Mouse (Mus musculus): ENCODE measurements at regions not wholly inside any gene's neighbourhood (a gene's known extent, or its start where the extent isn't known, plus 50 kb on each side); places are given as distances from the start of the nearest gene placed in this dataset.

DNA sequence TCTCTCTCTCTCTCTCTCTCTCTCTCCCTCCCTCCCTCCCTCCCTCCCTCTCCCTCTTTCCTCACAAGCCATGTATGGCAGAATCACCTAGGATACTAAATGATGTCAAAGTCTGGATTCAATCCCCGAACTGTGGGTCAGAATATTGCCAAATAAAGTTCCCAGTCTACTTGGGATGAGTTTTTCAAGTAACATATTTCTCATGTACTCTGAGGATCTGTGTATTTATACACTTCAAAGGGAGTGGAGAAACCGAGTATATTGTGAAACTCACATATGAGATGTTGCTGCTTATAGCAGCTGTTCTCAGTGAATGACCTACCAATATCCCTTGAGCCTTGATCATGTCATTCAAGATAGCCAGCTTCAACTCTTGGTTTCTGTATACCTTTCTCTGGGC lies 151.7 kb upstream of the Gorab start:
- ATAC-seq (ENCODE audit: insufficient number of reproducible peaks, insufficient read depth, low FRiP score, low TSS enrichment, low read depth) = no peak
- H3K4me3 ChIP-seq = no peak overlapping the region
- H3K9ac ChIP-seq = no peak overlapping the region
- peaks cover 10% of the 10 kb centered on the region for H3K4me1 ChIP-seq
- H3K4me2 ChIP-seq = no peak overlapping the region
- H3K27me3 ChIP-seq = no peaks in the 10 kb centered on the region
- no peaks in the 10 kb centered on the region for H3K36me3 ChIP-seq
- H3K9me3 ChIP-seq = no peaks in the 10 kb centered on the region
- WGBS = 70% methylated on average over 2 of the region's 2 CpGs
- H3K27ac ChIP-seq = no peak overlapping the region

DNA sequence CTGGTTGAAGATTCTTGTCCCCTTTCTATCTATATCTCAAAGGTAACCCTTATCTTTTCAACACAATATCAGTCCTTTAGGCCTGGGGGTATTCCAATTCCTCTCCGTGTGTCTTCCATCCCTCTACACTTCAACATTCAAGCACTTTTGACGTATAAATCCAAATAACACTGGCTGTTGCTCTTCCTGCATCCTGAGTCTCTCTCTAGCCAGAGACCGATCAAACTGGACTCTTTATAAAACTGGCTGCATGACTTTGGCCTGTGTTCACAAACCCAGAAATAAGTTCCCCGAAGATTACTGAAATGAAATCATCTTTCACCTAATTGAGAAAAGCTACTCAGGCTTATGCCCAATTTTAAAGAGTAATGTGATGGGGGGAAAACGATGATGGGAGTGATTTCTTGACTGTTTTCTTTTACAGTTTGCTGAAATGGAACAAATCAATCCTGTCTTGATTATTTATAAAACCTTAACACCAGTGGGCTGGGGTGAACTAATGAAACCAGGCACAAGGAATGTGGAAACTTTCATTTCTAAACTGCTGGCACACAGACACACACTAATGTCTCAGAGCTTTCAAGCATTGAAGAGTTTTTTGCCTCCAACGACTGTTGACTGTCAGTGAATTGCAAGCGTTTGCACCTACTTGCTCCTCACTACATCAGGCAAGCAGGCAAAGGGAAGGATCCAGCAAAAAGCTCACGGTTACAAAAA lies 135.5 kb upstream of the Gorab start:
- no peak overlapping the region for H3K4me3 ChIP-seq
- no peaks in the 10 kb centered on the region for H3K27me3 ChIP-seq
- H3K4me2 ChIP-seq = no peak overlapping the region
- H3K27ac ChIP-seq = no peak overlapping the region
- H3K9me3 ChIP-seq = no peaks in the 10 kb centered on the region
- H3K4me1 ChIP-seq = peaks cover 12% of the 10 kb centered on the region; the same call in 1 of the 2 replicates
- H3K9ac ChIP-seq = no peak overlapping the region
- no peaks in the 10 kb centered on the region for H3K36me3 ChIP-seq
- 66% methylated on average over 8 of the region's 8 CpGs for WGBS
- no peak for ATAC-seq (ENCODE audit: insufficient number of reproducible peaks, insufficient read depth, low FRiP score, low TSS enrichment, low read depth)

DNA sequence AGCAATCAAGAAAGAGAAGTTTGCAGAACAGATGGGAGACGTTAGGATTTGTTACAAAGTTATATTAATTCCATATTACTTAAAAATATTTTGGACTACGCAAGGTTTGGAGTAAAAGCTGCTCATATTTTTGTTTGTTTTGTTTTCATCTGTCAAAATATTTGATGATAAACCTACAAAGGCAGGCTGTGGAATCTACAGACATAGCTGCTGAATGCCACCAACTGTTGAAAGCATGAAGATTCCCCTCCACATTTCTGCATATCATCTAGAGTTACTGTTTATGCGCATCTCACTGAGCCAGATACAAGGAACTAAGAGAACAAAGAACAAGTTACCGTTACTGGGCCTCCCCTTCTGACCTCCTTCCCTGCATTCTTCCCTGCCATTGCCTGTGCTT lies 127.1 kb upstream of the Gorab start:
- Histone ChIP-seq H3K4me3 (no peak overlapping the region), H3K36me3 (no peaks in the 10 kb centered on the region), H3K27ac (no peak overlapping the region), H3K27me3 (no peaks in the 10 kb centered on the region), H3K9ac (no peak overlapping the region), H3K4me1 (peaks cover 5% of the 10 kb centered on the region), H3K4me2 (no peak overlapping the region), H3K9me3 (no peaks in the 10 kb centered on the region)
- no peak for ATAC-seq (ENCODE audit: insufficient number of reproducible peaks, insufficient read depth, low FRiP score, low TSS enrichment, low read depth)
- 37% methylated on average over 4 of the region's 4 CpGs for WGBS

DNA sequence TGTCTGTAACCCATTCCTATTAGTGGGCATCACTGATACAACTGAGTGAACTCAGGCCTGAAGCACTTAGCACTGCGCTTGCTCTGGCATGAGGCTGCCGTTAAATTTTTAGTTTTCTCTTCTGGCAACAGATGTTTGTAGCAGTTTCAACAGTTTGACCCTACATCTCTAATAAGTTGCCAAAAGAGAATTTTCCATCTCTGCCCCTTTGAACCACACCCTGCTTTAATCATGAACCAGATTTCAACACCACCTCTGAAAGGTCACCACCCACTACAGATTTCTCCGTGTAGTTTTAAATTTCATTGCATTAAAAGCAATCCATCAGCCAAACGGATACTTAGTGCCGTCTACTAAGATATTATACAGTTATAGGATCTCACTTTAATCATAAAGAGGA lies 114.5 kb upstream of the Gorab start:
- 54% methylated on average over 5 of the region's 5 CpGs for WGBS

DNA sequence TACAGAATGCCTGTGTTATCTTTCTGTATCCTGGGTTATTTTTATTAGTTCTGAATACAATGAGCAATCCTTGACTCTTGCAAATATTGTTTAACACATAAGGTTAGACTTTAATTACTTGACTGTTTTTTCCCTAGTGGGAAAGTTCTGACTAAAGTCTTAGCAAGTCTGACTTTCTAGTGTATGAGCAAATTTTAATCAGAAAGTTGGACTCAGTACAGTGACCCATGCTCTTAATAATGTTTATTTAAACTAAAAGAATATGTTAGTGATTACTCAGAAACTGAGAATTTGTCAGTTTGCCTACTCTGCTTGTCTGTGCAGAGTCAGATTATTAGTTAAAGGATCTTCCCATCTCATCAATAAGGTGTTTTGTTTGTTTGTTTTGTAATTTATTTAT lies 109.4 kb upstream of the Gorab start:
- no peaks in the 10 kb centered on the region for H3K36me3 ChIP-seq
- H3K4me3 ChIP-seq = no peak overlapping the region
- no peak overlapping the region for H3K27ac ChIP-seq
- H3K4me2 ChIP-seq = no peak overlapping the region
- no peak for ATAC-seq (ENCODE audit: insufficient number of reproducible peaks, insufficient read depth, low FRiP score, low TSS enrichment, low read depth)
- H3K9me3 ChIP-seq = peaks cover 3% of the 10 kb centered on the region; the same call in 1 of the 2 replicates
- no peaks in the 10 kb centered on the region for H3K27me3 ChIP-seq
- H3K4me1 ChIP-seq = peaks cover 5% of the 10 kb centered on the region; the same call in 1 of the 2 replicates
- no peak overlapping the region for H3K9ac ChIP-seq

More for the DNA sequence above, 114.5 kb upstream of the Gorab start:
- Histone ChIP-seq H3K4me3 (no peak overlapping the region), H3K27me3 (no peaks in the 10 kb centered on the region), H3K9me3 (peaks cover 3% of the 10 kb centered on the region; the same call in 1 of the 2 replicates), H3K36me3 (no peaks in the 10 kb centered on the region), H3K27ac (no peak overlapping the region), H3K4me2 (no peak overlapping the region), H3K4me1 (peaks cover 5% of the 10 kb centered on the region; the same call in 1 of the 2 replicates), H3K9ac (no peak overlapping the region)
- ATAC-seq (ENCODE audit: insufficient number of reproducible peaks, insufficient read depth, low FRiP score, low TSS enrichment, low read depth) = no peak

DNA sequence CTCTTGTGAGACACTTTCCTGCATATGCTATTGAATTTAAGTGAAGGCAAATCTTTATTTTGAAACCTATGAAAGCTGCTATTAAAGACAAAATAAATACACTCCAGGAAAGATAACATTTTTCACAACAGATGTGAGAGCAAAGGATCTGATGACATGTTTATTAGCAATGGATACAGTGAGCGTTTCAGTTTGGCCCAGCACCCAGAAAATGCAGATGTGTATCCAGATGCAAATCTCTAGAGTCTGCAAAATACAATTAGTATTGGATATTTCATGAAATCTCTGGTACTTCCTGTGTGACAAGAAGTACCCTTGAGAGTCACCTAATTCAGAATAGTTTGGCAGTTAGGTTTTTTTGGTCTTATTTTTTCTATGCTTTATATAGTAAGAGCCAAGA lies 108.5 kb upstream of the Gorab start:
- H3K36me3 ChIP-seq = no peaks in the 10 kb centered on the region
- peaks cover 5% of the 10 kb centered on the region; the same call in 1 of the 2 replicates for H3K4me1 ChIP-seq
- no peak overlapping the region for H3K4me3 ChIP-seq
- ATAC-seq (ENCODE audit: insufficient number of reproducible peaks, insufficient read depth, low FRiP score, low TSS enrichment, low read depth) = no peak
- peaks cover 3% of the 10 kb centered on the region; the same call in 1 of the 2 replicates for H3K9me3 ChIP-seq
- no peaks in the 10 kb centered on the region for H3K27me3 ChIP-seq
- 56% methylated on average over 1 of the region's 1 CpGs for WGBS
- no peak overlapping the region for H3K27ac ChIP-seq
- no peak overlapping the region for H3K9ac ChIP-seq
- no peak overlapping the region for H3K4me2 ChIP-seq

DNA sequence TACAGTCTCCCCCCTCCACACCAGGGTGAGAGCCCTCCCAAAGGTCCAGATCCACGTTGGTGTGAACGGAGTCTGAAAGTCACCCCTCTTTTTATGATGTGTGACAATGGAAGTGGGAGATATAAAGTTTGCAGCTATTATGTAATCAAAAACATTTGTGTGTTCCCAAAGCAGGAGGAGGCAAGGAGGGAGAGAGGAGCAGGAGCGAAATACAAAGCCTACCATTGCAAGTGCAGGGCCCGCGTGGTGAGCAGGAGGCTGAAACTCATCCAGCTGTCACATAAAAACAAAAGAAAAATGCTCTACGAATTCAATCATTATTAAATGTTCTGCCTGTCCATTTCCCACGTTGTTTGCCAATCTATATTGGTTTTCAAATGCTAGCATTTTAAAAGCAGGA lies 101.6 kb upstream of the Gorab start:
- Histone ChIP-seq H3K4me3 (no peak overlapping the region), H3K27ac (no peak overlapping the region), H3K9me3 (no peaks in the 10 kb centered on the region), H3K4me1 (peaks cover 4% of the 10 kb centered on the region; the same call in 1 of the 2 replicates), H3K27me3 (no peaks in the 10 kb centered on the region), H3K4me2 (no peak overlapping the region), H3K9ac (no peak overlapping the region), H3K36me3 (no peaks in the 10 kb centered on the region)
- 43% methylated on average over 7 of the region's 7 CpGs for WGBS
- ATAC-seq (ENCODE audit: insufficient number of reproducible peaks, insufficient read depth, low FRiP score, low TSS enrichment, low read depth) = no peak

DNA sequence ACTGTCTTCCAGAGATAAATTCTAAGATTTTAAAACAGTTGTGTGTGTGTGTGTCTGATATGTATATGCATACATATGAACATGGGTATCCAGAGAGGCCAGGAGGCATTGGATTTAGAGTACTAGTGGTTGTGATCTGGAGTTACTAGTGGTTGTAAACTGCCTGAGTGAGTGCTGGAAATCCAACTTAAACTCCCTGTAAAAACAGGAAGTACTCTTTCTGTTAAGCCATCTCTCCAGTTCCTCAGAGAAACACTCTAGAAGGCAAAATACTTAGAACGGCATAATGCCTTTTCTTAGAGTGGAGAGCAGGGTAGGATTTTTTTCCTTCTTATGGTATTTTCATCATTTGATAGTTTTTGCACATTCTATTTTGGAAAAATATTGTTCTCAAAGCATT lies 99.1 kb upstream of the Gorab start:
- Histone ChIP-seq H3K27ac (no peak overlapping the region), H3K9me3 (no peaks in the 10 kb centered on the region), H3K4me3 (no peak overlapping the region), H3K36me3 (no peaks in the 10 kb centered on the region), H3K27me3 (no peaks in the 10 kb centered on the region), H3K4me2 (no peak overlapping the region), H3K9ac (no peak overlapping the region), H3K4me1 (peaks cover 4% of the 10 kb centered on the region; the same call in 1 of the 2 replicates)
- ATAC-seq (ENCODE audit: insufficient number of reproducible peaks, insufficient read depth, low FRiP score, low TSS enrichment, low read depth) = no peak
- WGBS = 83% methylated on average over 1 of the region's 1 CpGs

DNA sequence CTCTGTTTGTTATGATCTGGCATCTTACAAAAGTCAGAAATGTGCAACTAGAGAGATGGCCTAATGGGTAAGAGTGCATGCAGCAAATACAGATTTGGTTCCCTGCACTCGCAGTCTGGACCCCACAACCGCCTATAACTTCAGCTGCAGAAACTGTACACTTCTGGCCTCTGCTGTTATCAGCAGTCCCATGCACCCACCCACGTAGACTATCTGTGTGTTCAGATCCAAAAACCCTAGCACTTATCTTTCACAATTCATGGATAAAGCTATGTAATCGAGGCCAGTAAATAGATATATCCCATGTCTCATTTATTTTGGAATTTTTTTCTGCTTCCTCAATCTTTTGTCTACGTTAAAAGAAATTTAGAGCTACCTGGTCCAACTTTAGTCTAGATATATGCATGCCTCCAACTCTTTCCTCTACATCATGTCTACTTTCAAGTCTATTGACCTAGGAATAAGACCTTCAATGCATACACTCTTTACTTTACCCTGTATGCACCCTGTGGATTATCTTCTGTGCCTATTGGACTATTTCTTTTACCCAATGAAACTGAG lies 95.0 kb upstream of the Gorab start:
- Histone ChIP-seq H3K27ac (no peak overlapping the region), H3K4me2 (no peak overlapping the region), H3K36me3 (no peaks in the 10 kb centered on the region), H3K4me1 (no peaks in the 10 kb centered on the region), H3K9me3 (no peaks in the 10 kb centered on the region), H3K4me3 (no peak overlapping the region), H3K27me3 (no peaks in the 10 kb centered on the region), H3K9ac (no peak overlapping the region)
- no peak for ATAC-seq (ENCODE audit: insufficient number of reproducible peaks, insufficient read depth, low FRiP score, low TSS enrichment, low read depth)
- 86% methylated on average over 5 of the region's 5 CpGs for WGBS

DNA sequence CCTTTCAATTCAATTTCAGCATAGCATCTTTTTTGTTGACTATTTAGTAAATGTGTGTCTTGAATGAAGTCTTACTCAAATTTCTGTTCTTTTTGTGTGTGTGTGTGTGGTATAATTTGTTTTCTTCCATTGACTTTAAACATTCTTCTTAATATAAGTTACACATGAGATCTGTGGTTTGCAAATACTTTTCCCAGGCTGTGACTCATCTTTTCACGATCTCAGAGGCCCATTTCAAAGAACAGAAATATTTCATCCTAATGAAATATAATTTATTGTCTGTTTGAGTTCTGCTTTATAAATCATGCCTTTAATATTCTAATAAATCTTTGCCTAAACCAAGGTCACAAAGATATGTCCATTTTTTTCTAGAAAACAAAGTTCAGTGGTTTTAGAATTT lies 92.9 kb upstream of the Gorab start:
- H3K36me3 ChIP-seq = no peaks in the 10 kb centered on the region
- H3K27ac ChIP-seq = no peak overlapping the region
- H3K4me2 ChIP-seq = no peak overlapping the region
- H3K27me3 ChIP-seq = no peaks in the 10 kb centered on the region
- no peaks in the 10 kb centered on the region for H3K9me3 ChIP-seq
- 51% methylated on average over 1 of the region's 1 CpGs for WGBS
- H3K4me3 ChIP-seq = no peak overlapping the region
- ATAC-seq (ENCODE audit: insufficient number of reproducible peaks, insufficient read depth, low FRiP score, low TSS enrichment, low read depth) = no peak
- no peaks in the 10 kb centered on the region for H3K4me1 ChIP-seq
- H3K9ac ChIP-seq = no peak overlapping the region

DNA sequence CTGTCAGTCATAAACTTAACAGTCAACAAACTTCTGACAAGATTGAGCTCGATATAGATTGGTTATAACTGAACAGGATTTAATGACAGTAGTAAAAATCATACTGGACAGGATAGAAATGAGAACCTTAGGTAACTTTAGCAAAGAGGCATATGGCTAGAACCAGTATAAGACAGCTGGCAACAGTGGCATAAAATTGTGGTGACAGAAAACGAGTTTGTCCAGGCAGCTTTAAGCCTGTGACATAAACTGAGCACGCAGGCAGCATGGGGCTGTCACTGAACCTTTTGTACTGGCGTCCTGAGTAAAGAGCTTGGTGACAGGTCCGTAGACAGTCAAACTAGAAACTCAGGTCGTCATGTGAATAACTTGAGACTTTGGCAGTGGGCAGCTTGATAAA lies 85.1 kb upstream of the Gorab start:
- no peak for ATAC-seq (ENCODE audit: insufficient number of reproducible peaks, insufficient read depth, low FRiP score, low TSS enrichment, low read depth)
- no peaks in the 10 kb centered on the region for H3K36me3 ChIP-seq
- H3K9ac ChIP-seq = no peak overlapping the region
- no peaks in the 10 kb centered on the region for H3K9me3 ChIP-seq
- H3K27ac ChIP-seq = no peak overlapping the region
- H3K4me1 ChIP-seq = no peaks in the 10 kb centered on the region
- no peak overlapping the region for H3K4me2 ChIP-seq
- H3K27me3 ChIP-seq = no peaks in the 10 kb centered on the region
- 59% methylated on average over 6 of the region's 6 CpGs for WGBS
- H3K4me3 ChIP-seq = no peak overlapping the region

DNA sequence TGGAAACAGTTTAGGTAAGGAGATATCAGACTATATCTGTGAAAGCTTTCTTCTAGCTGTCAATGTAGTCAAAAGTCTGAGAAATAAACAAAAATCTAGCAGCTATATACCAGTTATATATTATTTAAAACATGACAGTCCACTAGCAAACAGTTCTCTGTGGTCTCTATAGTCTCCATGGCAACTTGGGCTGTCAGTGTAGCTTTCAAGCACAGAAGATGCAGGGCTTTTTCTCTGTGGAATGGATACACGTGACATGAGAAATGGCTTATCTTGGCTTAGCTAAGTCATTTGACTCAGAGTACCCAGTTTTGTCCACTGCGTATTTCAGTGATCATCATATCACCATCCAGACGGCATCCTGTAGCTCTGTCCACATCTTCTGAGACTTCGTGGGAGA lies 84.6 kb upstream of the Gorab start:
- H3K4me2 ChIP-seq = no peak overlapping the region
- no peaks in the 10 kb centered on the region for H3K36me3 ChIP-seq
- no peak for ATAC-seq (ENCODE audit: insufficient number of reproducible peaks, insufficient read depth, low FRiP score, low TSS enrichment, low read depth)
- no peaks in the 10 kb centered on the region for H3K9me3 ChIP-seq
- H3K4me1 ChIP-seq = no peaks in the 10 kb centered on the region
- H3K4me3 ChIP-seq = no peak overlapping the region
- H3K27ac ChIP-seq = no peak overlapping the region
- WGBS = 75% methylated on average over 4 of the region's 4 CpGs
- H3K27me3 ChIP-seq = no peaks in the 10 kb centered on the region
- H3K9ac ChIP-seq = no peak overlapping the region
